Comparison of ENCODE assay signal across 12 mouse cellular contexts in genomic region chr4:85161156-85161555, GRCm38 (mm10). TPM values are rescaled to one million over a fixed set of nuclear protein-coding genes. Genes with fewer than 3 reads are reported as not detected.
A peak's percentile ranks its signal among the peaks of the same experiment; 100 is the strongest.
DNase-seq lines count a peak whose midpoint lies in the region; ATAC-seq and TF ChIP-seq lines count a peak whose summit lies in the region.
"Had no signal": no experiment of that assay in that cellular context is flagged by ENCODE, and none has a peak within 500 bp of the region (broad histone marks: within the 10 kb centered on the region; RNA-seq: fewer than 3 reads in every experiment).

No protein-coding gene starts in this region.

- no peak for DNase-seq in layer of hippocampus, adult 2 months (ENCODE audit: low spot score in 2 of 2)
- no peak for DNase-seq in layer of hippocampus, postnatal 10 days (ENCODE audit: low spot score in 2 of 2)
- DNase-seq in brain, embryonic 14.5 days (ENCODE audit: low read depth) = peak; percentile 66
- DNase-seq in left cerebral cortex, adult 18-20 months (ENCODE audit: low spot score in 2 of 2) = no peak
- DNase-seq: heart, postnatal 4 days; kidney, adult 2 months; thymus, postnatal 4 days had no signal

- TF ChIP-seq CTCF in layer of hippocampus, adult 2 months (conservative IDR thresholded peaks at IDR 0.05) = peak; percentile 70
- 0 out of 2 replicates have a peak, but pooled peaks have one; percentile 5 for TF ChIP-seq CTCF in E14TG2a.4 (conservative IDR thresholded peaks at IDR 0.05; ENCODE audit: low read length)
- TF ChIP-seq CTCF in brain, embryonic 14.5 days (IDR thresholded peaks at IDR 0.05; ENCODE audit: borderline replicate concordance, extremely low read depth, insufficient read depth, insufficient read length) = no peak

- no peak overlapping the region for H3K27ac ChIP-seq in forebrain, embryonic 13.5 days
- no peak overlapping the region for H3K27ac ChIP-seq in forebrain, embryonic 12.5 days
- H3K27ac ChIP-seq in layer of hippocampus, adult 2 months = no peak overlapping the region

- H3K9ac ChIP-seq in forebrain, embryonic 13.5 days = no peak overlapping the region
- no peak overlapping the region for H3K9ac ChIP-seq in forebrain, embryonic 12.5 days

- no peaks in the 10 kb centered on the region for H3K36me3 ChIP-seq in forebrain, embryonic 13.5 days (ENCODE audit: poor library complexity, severe bottlenecking)
- H3K36me3 ChIP-seq in forebrain, embryonic 12.5 days (replicated peaks) = no peaks in the 10 kb centered on the region
- H3K36me3 ChIP-seq in E14TG2a.4 (ENCODE audit: insufficient read depth, low read length) = no peaks in the 10 kb centered on the region

- H3K27me3 ChIP-seq in forebrain, embryonic 13.5 days = no peaks in the 10 kb centered on the region
- no peaks in the 10 kb centered on the region for H3K27me3 ChIP-seq in forebrain, embryonic 12.5 days
- H3K27me3 ChIP-seq in E14TG2a.4 (ENCODE audit: insufficient read depth, low read length) = peaks cover 5% of the 10 kb centered on the region; the same call in 1 of the 2 replicates

- 61% methylated on average over 4 of the region's 4 CpGs for WGBS in forebrain, embryonic 13.5 days
- WGBS in forebrain, embryonic 12.5 days = 73% methylated on average over 4 of the region's 4 CpGs

- no peak overlapping the region for H3K4me3 ChIP-seq in forebrain, embryonic 13.5 days
- H3K4me3 ChIP-seq in forebrain, embryonic 12.5 days (replicated peaks) = no peak overlapping the region
- no peak overlapping the region for H3K4me3 ChIP-seq in layer of hippocampus, adult 2 months
- no peak overlapping the region for H3K4me3 ChIP-seq in E14TG2a.4 (replicated peaks; ENCODE audit: low read length)

- ATAC-seq in forebrain, embryonic 13.5 days = 0 out of 2 replicates have a peak, but pooled peaks have one; percentile 11
- no peak for ATAC-seq in forebrain, embryonic 12.5 days (ENCODE audit: low FRiP score)
- no peak for ATAC-seq in CD4-positive, CD25-positive, alpha-beta regulatory T cell, adult 4 months

- no peaks in the 10 kb centered on the region for H3K4me1 ChIP-seq in forebrain, embryonic 13.5 days
- no peaks in the 10 kb centered on the region for H3K4me1 ChIP-seq in forebrain, embryonic 12.5 days
- peaks cover 35% of the 10 kb centered on the region for H3K4me1 ChIP-seq in E14TG2a.4 (replicated peaks; ENCODE audit: low read depth, low read length)

- H3K9me3 ChIP-seq in forebrain, embryonic 13.5 days (replicated peaks) = no peaks in the 10 kb centered on the region
- no peaks in the 10 kb centered on the region for H3K9me3 ChIP-seq in forebrain, embryonic 12.5 days
- no peaks in the 10 kb centered on the region for H3K9me3 ChIP-seq in E14TG2a.4 (ENCODE audit: low read length)

- no peak overlapping the region for H3K4me2 ChIP-seq in forebrain, embryonic 13.5 days
- H3K4me2 ChIP-seq in forebrain, embryonic 12.5 days = no peak overlapping the region

- TF ChIP-seq POLR2A in brain, embryonic 14.5 days (IDR thresholded peaks at IDR 0.05; ENCODE audit: borderline replicate concordance, extremely low read depth, insufficient read depth, insufficient read length, poor library complexity, severe bottlenecking) = no peak

RNA-seq across cellular contexts. Expression of gene Sh3gl2, which starts 43.8 kb away (rescaled TPM):
- 30.4 and 30.9 TPM in 2 replicates for polyA plus RNA-seq in forebrain, embryonic 13.5 days (2015; fragmentation: Nextera tagmentation; extraction: Ambion mirVana)
- 13.8 and 14.0 TPM in 2 replicates for polyA plus RNA-seq in forebrain, embryonic 12.5 days (2016; fragmentation: Nextera tagmentation; extraction: Ambion mirVana)
- total RNA-seq in layer of hippocampus, adult 2 months (2021) = 100 to 1,000 TPM; 285 to 321 TPM
- 100 to 1,000 TPM; 228 to 252 TPM for total RNA-seq in layer of hippocampus, postnatal 10 days (2021)
- polyA plus RNA-seq in brain, embryonic 14.5 days (2012; rRNA removed) = 35.2 and 46.7 TPM in 2 replicates
- not detected for polyA plus RNA-seq in CD4-positive, CD25-positive, alpha-beta regulatory T cell, adult 4 months (2017; shearing (Covaris generic))
- total RNA-seq in left cerebral cortex, adult 18-20 months (2021) = 100 to 1,000 TPM; 252 to 272 TPM
- total RNA-seq: megakaryocyte progenitor cell, adult 5-6 weeks had no signal

Comparison
In these comparisons a context has a peak if more than half of its experiments do, and no peak if none do; other contexts are left out.
1. RNA of gene Sh3gl2, which starts 43.8 kb away (polyA plus RNA-seq): 35.2 to 46.7 TPM in brain, embryonic 14.5 days, 30.4 to 30.9 TPM in forebrain, embryonic 13.5 days and 13.8 to 14.0 TPM in forebrain, embryonic 12.5 days; not detected in CD4-positive, CD25-positive, alpha-beta regulatory T cell, adult 4 months; every median in the first group is over 10 times any median in the second.